Mouse (Mus musculus) CD4-positive helper T cell, adult 2 months (primary cell): ENCODE data around the gene Spata2l.
"Not testable (repeated sequence)": the region's sequence is repeated elsewhere in the genome, so short reads cannot be mapped to it uniquely, and the experiment has no call there.

Source experiments
- DNase-seq: peaks from one replicate; pipeline ENCODE4 v3.0.0-alpha.2; 2012; ENCODE audit warnings: low read depth, missing footprints, low spot score

Gene Spata2l

GRCm38 (mm10) chr8:123247748-123248147, 11.7 kb upstream of the Spata2l start:
- no peak for DNase-seq

- DNase-seq = no peak
These were observed 9.5 kb upstream of the Spata2l start for GRCm38 (mm10) chr8:123245543-123245942.

GRCm38 (mm10) chr8:123244382-123244781, 8.3 kb upstream of the Spata2l start:
- DNase-seq = no peak

GRCm38 (mm10) chr8:123243053-123243452, 7.0 kb upstream of the Spata2l start:
- DNase-seq = no peak

- DNase-seq = no peak
These were observed 6.3 kb upstream of the Spata2l start for GRCm38 (mm10) chr8:123242107-123242923.

GRCm38 (mm10) chr8:123239398-123239797, 3.4 kb upstream of the Spata2l start:
- DNase-seq = no peak

GRCm38 (mm10) chr8:123234918-123235519, 1.0 kb downstream of the Spata2l start:
- DNase-seq = peak; percentile 44

- DNase-seq = no peak
These were observed 2.3 kb downstream of the Spata2l start for GRCm38 (mm10) chr8:123233760-123234159.

- DNase-seq = no peak
These were observed 2.7 kb downstream of the Spata2l start for GRCm38 (mm10) chr8:123233300-123233699.

- DNase-seq = no peak
These were observed 3.5 kb downstream of the Spata2l start for GRCm38 (mm10) chr8:123232553-123232952.

- no peak for DNase-seq
These were observed 4.3 kb downstream of the Spata2l start for GRCm38 (mm10) chr8:123231742-123232141.

- DNase-seq = not testable (repeated sequence)
These were observed 5.7 kb downstream of the Spata2l start for GRCm38 (mm10) chr8:123230326-123230725.

- DNase-seq = no peak
These were observed 7.6 kb downstream of the Spata2l start for GRCm38 (mm10) chr8:123228416-123228815.

GRCm38 (mm10) chr8:123224278-123225266, 11.5 kb downstream of the Spata2l start, which contains the start of gene Cdk10:
Gene Cdk10 (plus strand): TSS chr8:123224842.
- peak; percentile 90 for DNase-seq

GRCm38 (mm10) chr8:123220917-123221316, 15.1 kb downstream of the Spata2l start:
- DNase-seq = no peak

- DNase-seq = no peak
These were observed 20.6 kb downstream of the Spata2l start for GRCm38 (mm10) chr8:123215430-123215829.

- no peak for DNase-seq
These were observed 22.8 kb downstream of the Spata2l start for GRCm38 (mm10) chr8:123213118-123213772.

GRCm38 (mm10) chr8:123212321-123213117, 23.5 kb downstream of the Spata2l start, which contains the start of the genes Chmp1a and Spata33:
Gene Chmp1a (minus strand): TSS chr8:123212763.
Gene Spata33 (plus strand): TSS chr8:123212832.
- peak; percentile 93 for DNase-seq

- DNase-seq = peak; percentile 24
These were observed 24.2 kb downstream of the Spata2l start for GRCm38 (mm10) chr8:123211876-123212275.

GRCm38 (mm10) chr8:123203571-123203970, 32.5 kb downstream of the Spata2l start:
- peak; percentile 72 for DNase-seq
